Mouse (Mus musculus) gastrocnemius, postnatal 14 days (tissue): ENCODE data around the gene Patj. TPM values are rescaled to one million over a fixed set of nuclear protein-coding genes. Genes with fewer than 3 reads are reported as not detected.

Experiments used
- DNase-seq: peaks from one replicate; pipeline ENCODE4 v3.0.0; 2021; ENCODE audit warnings: mixed read lengths
- intact Hi-C: fragments of 180-260 bp; cut with DNase I; formaldehyde crosslinking; loops from one replicate; pipeline ENCODE4 v1.15.1; 2025; ENCODE audit warnings: low total_unique reads
- microRNA-seq, 2 experiments: library from miRNA; unstranded; fragments of <30 nt; microRNA quantifications; one replicate each; pipeline ENCODE4 v1.2.0; 2021
- total RNA-seq, 2 experiments: library from RNA; stranded (reverse); gene quantifications; 2 replicates each; pipeline ENCODE4 v1.2.3; 2021

Patj gene
- total RNA-seq, 2 experiments from 2014 or later = 1.9 to 2.7 TPM

- intact Hi-C loops = no loop called here
- no peak for DNase-seq
These were observed 358.9 kb downstream of the Patj start for GRCm38 (mm10) chr4:98754456-98754855.

DNA sequence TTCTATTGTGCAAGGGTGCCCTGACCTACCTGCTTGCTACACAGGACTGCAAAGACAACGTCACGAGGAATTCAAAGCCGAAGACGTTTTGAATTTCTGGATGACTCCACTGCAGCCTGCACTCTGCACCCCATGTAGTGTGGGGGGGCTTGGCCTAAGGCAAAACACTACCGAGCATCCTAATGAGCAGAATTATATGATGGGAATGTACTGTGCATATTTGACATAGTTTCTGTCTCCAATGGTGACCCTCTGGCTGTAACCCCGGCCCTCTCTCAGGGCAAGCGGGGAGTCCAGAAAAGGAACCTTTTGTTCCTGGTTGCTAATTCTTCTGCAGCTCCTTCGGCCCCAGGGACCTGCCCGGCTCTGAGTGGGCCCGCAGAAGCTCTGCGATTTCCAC is 360.6 kb downstream of the Patj start:
- DNase-seq = no peak
- intact Hi-C loops = no loop called here

DNA sequence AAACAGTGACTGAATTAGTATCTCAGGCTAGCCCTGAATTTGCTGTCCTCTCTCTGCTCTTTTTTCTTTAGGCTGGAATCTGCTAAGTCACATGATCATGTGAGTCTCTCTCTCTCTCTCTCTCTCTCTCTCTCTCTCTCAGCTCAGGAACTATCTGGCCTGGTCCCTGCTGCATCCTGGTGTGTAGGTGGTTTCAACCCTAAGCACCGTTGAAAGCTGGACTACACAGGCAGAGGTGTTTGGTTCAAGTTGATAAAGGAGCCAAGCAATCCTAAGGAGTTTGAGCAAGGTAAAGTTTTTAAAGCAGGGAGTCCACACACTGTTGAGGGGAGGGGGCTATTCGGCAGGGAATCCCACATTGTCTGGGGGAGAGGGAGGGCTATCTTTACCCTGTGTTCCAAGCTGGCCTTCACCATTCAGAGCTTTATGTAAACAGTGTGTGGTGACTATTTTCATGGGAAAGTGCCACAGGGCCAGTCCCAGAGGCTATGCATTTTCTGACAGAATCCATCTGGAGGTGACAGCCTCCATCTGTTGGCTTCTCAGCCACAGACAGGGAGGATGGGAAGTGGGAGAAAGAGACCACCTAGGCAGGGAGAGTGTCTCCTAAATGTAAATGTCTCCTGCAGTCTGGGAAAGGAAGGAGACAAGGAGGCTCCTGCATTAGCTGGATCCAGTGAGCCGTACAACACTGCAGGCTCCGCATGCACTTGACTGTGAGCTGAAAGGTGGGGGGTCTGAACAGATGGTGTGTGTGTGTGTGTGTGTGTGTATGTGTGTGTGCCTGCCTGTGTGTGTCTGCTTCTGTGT is 362.6 kb downstream of the Patj start:
- no peak for DNase-seq
- intact Hi-C loops = no loop called here

DNA sequence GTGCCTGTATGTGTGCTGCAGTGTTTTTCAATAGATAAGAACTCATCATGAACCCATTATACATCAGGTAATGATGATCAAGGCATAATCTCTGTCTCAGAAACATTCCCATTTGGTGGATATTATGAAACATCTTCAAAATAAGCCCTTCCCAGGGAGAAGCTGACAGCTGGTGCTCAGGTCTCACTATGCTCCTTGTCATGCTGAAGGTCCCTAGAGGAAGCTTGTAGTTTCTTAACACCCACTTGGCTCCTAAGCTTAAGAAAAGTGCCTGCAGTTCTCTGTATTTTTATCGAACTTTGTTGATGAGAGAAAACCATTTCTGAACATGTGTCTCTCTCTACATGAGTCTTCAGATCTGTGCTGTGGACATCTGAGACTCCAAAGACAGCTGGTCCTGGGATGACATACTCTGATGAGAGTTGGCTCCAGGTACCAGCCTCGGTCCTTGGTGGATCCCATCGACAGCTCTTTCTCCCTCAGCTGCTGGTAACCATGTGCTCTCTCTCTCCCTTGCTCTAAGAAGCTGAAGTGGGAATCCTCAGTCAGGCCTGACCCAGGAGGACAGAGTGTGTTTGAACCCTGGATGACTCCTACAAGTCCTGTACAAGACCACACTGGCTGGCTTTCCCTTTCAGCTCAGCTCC is 363.4 kb downstream of the Patj start:
- no peak for DNase-seq
- intact Hi-C loops = no loop called here

DNA sequence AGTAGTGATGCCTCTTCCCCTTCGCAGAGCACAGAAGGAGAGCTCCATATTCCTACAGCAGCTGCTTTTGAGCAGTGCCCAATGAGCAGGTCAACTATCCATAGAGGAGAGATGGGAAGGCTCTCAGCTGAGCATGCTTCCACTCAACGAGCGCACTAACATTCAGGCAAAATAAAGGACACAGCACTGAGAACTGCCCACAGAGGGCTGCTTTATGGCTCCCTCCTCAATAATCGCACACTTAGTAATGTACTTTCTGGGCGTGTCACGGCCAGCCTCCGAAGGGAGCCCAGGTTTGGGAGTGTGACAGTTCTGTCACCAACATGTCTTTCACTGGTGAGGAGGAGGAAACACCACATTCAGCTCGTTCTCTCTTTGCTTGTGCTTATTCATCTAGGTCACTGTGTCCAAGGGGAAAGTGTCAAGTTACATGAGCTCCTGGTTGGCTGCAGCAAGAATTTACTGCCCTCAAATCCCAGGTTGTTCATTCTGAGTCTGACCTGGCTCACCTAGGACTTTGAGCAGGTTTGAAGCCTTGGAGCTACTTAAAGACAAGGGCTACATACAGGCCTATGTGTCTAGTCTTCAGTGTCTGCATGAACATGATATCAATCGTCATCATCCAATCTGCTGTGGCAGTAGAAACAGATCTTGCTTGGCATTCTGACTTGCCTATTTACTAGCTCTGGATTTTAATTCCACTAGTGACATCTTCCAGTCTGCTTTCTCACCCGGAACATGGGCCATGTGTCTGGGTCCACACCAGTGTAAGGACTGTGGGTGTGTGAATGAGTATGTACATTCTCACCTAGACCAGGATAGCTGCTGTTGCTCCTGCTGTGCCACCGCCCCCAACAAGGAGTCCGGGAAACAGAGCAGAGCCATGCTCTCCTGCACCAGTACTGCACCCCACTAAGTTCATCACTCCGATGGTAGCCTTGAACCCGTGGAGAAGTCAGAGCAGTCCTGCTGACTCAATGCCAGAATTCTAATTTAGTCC is 371.8 kb downstream of the Patj start:
- intact Hi-C loops = no loop called here
- DNase-seq = no peak

Small RNA genes within 50 kb of the gene (microRNA-seq; reads per million reads assigned to microRNA genes)
- gene Gm22625 = 0 reads per million in 2 experiments
- 0 reads per million in 2 experiments for gene Gm26154

Other genes starting within 250 kb of the Patj start
- 10 to 100 TPM; 24.6 to 27.1 TPM for gene Tm2d1, start 12.5 kb upstream of the Patj start, total RNA-seq